Mouse (Mus musculus): ENCODE results near the gene Poldip3. TPM values are rescaled to one million over a fixed set of nuclear protein-coding genes. Genes with fewer than 3 reads are reported as not detected.
"Not testable (repeated sequence)": the region's sequence is repeated elsewhere in the genome, so short reads cannot be mapped to it uniquely, and the experiment has no call there.

Gene Poldip3
- polyA plus RNA-seq, 1 experiment from 2014 or later = 75.9 TPM

- H3K4me1 ChIP-seq (ENCODE audit: control insufficient read depth, insufficient read depth, low read length) = peaks cover 30% of the 10 kb centered on the region
- ATAC-seq (replicated peaks; ENCODE audit: extremely low read depth, insufficient read depth, low FRiP score) = no peak
Measured at GRCm38 (mm10) chr15:83145541-83145940, 3.6 kb downstream of the Poldip3 start.

GRCm38 (mm10) chr15:83142861-83143260 is 6.3 kb downstream of the Poldip3 start:
- H3K4me3 ChIP-seq (ENCODE audit: low read length) = no peak overlapping the region
- 42% methylated on average over 5 of the region's 5 CpGs for WGBS
- no peak overlapping the region for H3K9ac ChIP-seq (ENCODE audit: low read length)
- peak overlapping the region; percentile 20; the same call in 1 of the 2 replicates for H3K27ac ChIP-seq (ENCODE audit: low read length)
- no peak overlapping the region for H3K4me2 ChIP-seq (ENCODE audit: low read depth, low read length)
- H3K4me1 ChIP-seq (ENCODE audit: control insufficient read depth, insufficient read depth, low read length) = peaks cover 24% of the 10 kb centered on the region
- no peaks in the 10 kb centered on the region for H3K9me3 ChIP-seq (replicated peaks; ENCODE audit: control insufficient read depth, low read length)
- no peak for ATAC-seq (replicated peaks; ENCODE audit: extremely low read depth, insufficient read depth, low FRiP score)
- peaks cover 13% of the 10 kb centered on the region for H3K36me3 ChIP-seq (ENCODE audit: control insufficient read depth, insufficient read depth)
- H3K27me3 ChIP-seq (ENCODE audit: control insufficient read depth, insufficient read depth, low read length) = no peaks in the 10 kb centered on the region

More at GRCm38 (mm10) chr15:83145541-83145940, 3.6 kb downstream of the Poldip3 start:
- Histone ChIP-seq H3K4me2 (ENCODE audit: low read depth, low read length) (no peak overlapping the region), H3K9me3 (replicated peaks; ENCODE audit: control insufficient read depth, low read length) (no peaks in the 10 kb centered on the region), H3K9ac (ENCODE audit: low read length) (no peak overlapping the region), H3K36me3 (ENCODE audit: control insufficient read depth, insufficient read depth) (peaks cover 10% of the 10 kb centered on the region), H3K27me3 (ENCODE audit: control insufficient read depth, insufficient read depth, low read length) (no peaks in the 10 kb centered on the region), H3K4me3 (ENCODE audit: low read length) (no peak overlapping the region), H3K27ac (ENCODE audit: low read length) (no peak overlapping the region)
- 87% methylated on average over 6 of the region's 6 CpGs for WGBS

DNA sequence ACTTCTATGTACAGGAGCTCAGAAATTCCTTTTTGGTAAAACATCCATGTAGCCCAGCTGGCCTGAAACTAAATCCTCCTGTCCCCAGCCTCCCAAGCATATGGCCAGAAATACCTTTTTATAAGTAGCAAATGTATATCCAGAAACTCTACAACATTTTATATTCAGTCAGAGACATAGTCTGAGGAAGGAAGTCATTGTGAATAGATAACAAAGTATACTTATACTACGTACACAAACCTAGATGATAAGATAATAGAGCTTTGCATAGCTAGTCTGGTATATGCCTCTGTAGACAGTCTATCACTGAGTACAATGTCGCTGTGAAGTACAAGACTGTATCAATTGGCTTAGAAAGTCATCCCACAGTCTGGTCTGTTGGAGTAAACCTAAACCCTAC is 13.5 kb downstream of the Poldip3 start:
- H3K27ac ChIP-seq (ENCODE audit: low read length) = no peak overlapping the region
- no peak overlapping the region for H3K4me3 ChIP-seq (ENCODE audit: low read length)
- H3K4me2 ChIP-seq (ENCODE audit: low read depth, low read length) = no peak overlapping the region
- peaks cover 51% of the 10 kb centered on the region for H3K36me3 ChIP-seq (ENCODE audit: control insufficient read depth, insufficient read depth)
- H3K27me3 ChIP-seq (ENCODE audit: control insufficient read depth, insufficient read depth, low read length) = no peaks in the 10 kb centered on the region
- H3K9ac ChIP-seq (ENCODE audit: low read length) = no peak overlapping the region
- H3K4me1 ChIP-seq (ENCODE audit: control insufficient read depth, insufficient read depth, low read length) = peaks cover 2% of the 10 kb centered on the region; the same call in 1 of the 2 replicates
- ATAC-seq (replicated peaks; ENCODE audit: extremely low read depth, insufficient read depth, low FRiP score) = no peak
- H3K9me3 ChIP-seq (replicated peaks; ENCODE audit: control insufficient read depth, low read length) = no peaks in the 10 kb centered on the region
- 66% methylated on average over 2 of the region's 2 CpGs for WGBS

GRCm38 (mm10) chr15:83134671-83135070 is 14.5 kb downstream of the Poldip3 start:
- no peaks in the 10 kb centered on the region for H3K9me3 ChIP-seq (replicated peaks; ENCODE audit: control insufficient read depth, low read length)
- H3K4me3 ChIP-seq (ENCODE audit: low read length) = no peak overlapping the region
- H3K27ac ChIP-seq (ENCODE audit: low read length) = no peak overlapping the region
- no peak for ATAC-seq (replicated peaks; ENCODE audit: extremely low read depth, insufficient read depth, low FRiP score)
- H3K4me1 ChIP-seq (ENCODE audit: control insufficient read depth, insufficient read depth, low read length) = no peaks in the 10 kb centered on the region
- no peak overlapping the region for H3K4me2 ChIP-seq (ENCODE audit: low read depth, low read length)
- H3K27me3 ChIP-seq (ENCODE audit: control insufficient read depth, insufficient read depth, low read length) = no peaks in the 10 kb centered on the region
- H3K9ac ChIP-seq (ENCODE audit: low read length) = no peak overlapping the region
- 87% methylated on average over 6 of the region's 6 CpGs for WGBS
- H3K36me3 ChIP-seq (ENCODE audit: control insufficient read depth, insufficient read depth) = peaks cover 59% of the 10 kb centered on the region

- H3K9ac ChIP-seq (ENCODE audit: low read length) = no peak overlapping the region
- no peak for ATAC-seq (replicated peaks; ENCODE audit: extremely low read depth, insufficient read depth, low FRiP score)
- H3K4me2 ChIP-seq (ENCODE audit: low read depth, low read length) = no peak overlapping the region
- H3K27me3 ChIP-seq (ENCODE audit: control insufficient read depth, insufficient read depth, low read length) = no peaks in the 10 kb centered on the region
- WGBS = 88% methylated on average over 7 of the region's 7 CpGs
- H3K4me1 ChIP-seq (ENCODE audit: control insufficient read depth, insufficient read depth, low read length) = no peaks in the 10 kb centered on the region
- H3K9me3 ChIP-seq (replicated peaks; ENCODE audit: control insufficient read depth, low read length) = no peaks in the 10 kb centered on the region
- H3K36me3 ChIP-seq (ENCODE audit: control insufficient read depth, insufficient read depth) = peaks cover 70% of the 10 kb centered on the region
- H3K27ac ChIP-seq (ENCODE audit: low read length) = no peak overlapping the region
- H3K4me3 ChIP-seq (ENCODE audit: low read length) = no peak overlapping the region
Measured at GRCm38 (mm10) chr15:83129530-83130231, 19.5 kb downstream of the Poldip3 start.

- WGBS = 76% methylated on average over 3 of the region's 3 CpGs
- not testable (repeated sequence) for H3K9ac ChIP-seq (ENCODE audit: low read length)
Measured at GRCm38 (mm10) chr15:83127037-83127436, 22.1 kb downstream of the Poldip3 start.

DNA sequence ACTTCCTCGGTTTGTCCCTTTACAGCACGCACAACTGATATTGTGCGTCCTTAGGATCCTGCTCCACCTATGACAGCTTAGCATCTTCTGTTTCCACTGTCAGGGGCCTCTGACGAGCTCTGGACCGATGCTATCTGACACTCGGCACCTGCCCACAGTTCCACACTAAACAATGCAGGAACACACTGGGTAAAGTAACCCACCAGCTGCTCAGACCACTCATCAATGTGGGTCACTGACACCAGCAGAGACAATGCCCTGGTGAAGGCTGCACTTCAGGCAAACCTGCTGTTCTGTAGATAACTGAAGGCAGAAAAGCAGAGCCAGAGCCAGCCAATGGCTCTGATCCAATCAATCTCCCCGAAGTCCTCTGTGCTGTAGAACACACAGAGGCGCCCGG is 22.6 kb downstream of the Poldip3 start:
- H3K4me3 ChIP-seq (ENCODE audit: low read length) = no peak overlapping the region
- no peak overlapping the region for H3K4me2 ChIP-seq (ENCODE audit: low read depth, low read length)
- 88% methylated on average over 9 of the region's 9 CpGs for WGBS
- H3K27ac ChIP-seq (ENCODE audit: low read length) = no peak overlapping the region
- H3K9ac ChIP-seq (ENCODE audit: low read length) = no peak overlapping the region
- H3K27me3 ChIP-seq (ENCODE audit: control insufficient read depth, insufficient read depth, low read length) = no peaks in the 10 kb centered on the region
- no peak for ATAC-seq (replicated peaks; ENCODE audit: extremely low read depth, insufficient read depth, low FRiP score)
- peaks cover 6% of the 10 kb centered on the region for H3K4me1 ChIP-seq (ENCODE audit: control insufficient read depth, insufficient read depth, low read length)
- H3K9me3 ChIP-seq (replicated peaks; ENCODE audit: control insufficient read depth, low read length) = no peaks in the 10 kb centered on the region
- peaks cover 54% of the 10 kb centered on the region for H3K36me3 ChIP-seq (ENCODE audit: control insufficient read depth, insufficient read depth)

More at GRCm38 (mm10) chr15:83127037-83127436, 22.1 kb downstream of the Poldip3 start:
- H3K9me3 ChIP-seq (replicated peaks; ENCODE audit: control insufficient read depth, low read length); ATAC-seq (replicated peaks; ENCODE audit: extremely low read depth, insufficient read depth, low FRiP score); H3K27ac ChIP-seq (ENCODE audit: low read length); H3K4me3 ChIP-seq (ENCODE audit: low read length); H3K27me3 ChIP-seq (ENCODE audit: control insufficient read depth, insufficient read depth, low read length); H3K4me1 ChIP-seq (ENCODE audit: control insufficient read depth, insufficient read depth, low read length); H3K4me2 ChIP-seq (ENCODE audit: low read depth, low read length): not testable (repeated sequence)
- peaks cover 59% of the 10 kb centered on the region for H3K36me3 ChIP-seq (ENCODE audit: control insufficient read depth, insufficient read depth)

DNA sequence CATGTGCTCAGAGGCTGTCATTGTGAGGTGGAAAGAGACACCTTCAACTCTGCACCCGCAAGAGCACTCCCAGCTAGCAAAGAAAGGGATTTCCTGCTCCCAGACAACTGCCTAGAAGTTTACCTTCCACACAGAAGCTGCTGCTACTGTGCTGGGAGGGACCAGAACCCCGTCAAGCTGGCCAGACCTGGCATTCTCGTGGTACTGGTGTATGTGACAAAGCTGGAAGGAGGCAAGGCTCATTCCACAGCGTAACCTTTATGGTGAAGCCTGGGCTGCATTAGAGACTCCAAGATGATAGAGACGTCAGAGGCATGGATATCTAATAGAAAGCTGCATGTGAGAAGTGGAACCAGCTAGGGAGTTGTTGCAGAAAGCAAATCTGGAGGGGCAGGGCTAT is 24.6 kb downstream of the Poldip3 start:
- H3K4me1 ChIP-seq (ENCODE audit: control insufficient read depth, insufficient read depth, low read length) = peaks cover 12% of the 10 kb centered on the region
- H3K4me2 ChIP-seq (ENCODE audit: low read depth, low read length) = no peak overlapping the region
- H3K27ac ChIP-seq (ENCODE audit: low read length) = no peak overlapping the region
- no peak overlapping the region for H3K9ac ChIP-seq (ENCODE audit: low read length)
- WGBS = 61% methylated on average over 5 of the region's 5 CpGs
- no peak for ATAC-seq (replicated peaks; ENCODE audit: extremely low read depth, insufficient read depth, low FRiP score)
- H3K4me3 ChIP-seq (ENCODE audit: low read length) = no peak overlapping the region
- H3K27me3 ChIP-seq (ENCODE audit: control insufficient read depth, insufficient read depth, low read length) = no peaks in the 10 kb centered on the region
- H3K9me3 ChIP-seq (replicated peaks; ENCODE audit: control insufficient read depth, low read length) = no peaks in the 10 kb centered on the region
- peaks cover 38% of the 10 kb centered on the region for H3K36me3 ChIP-seq (ENCODE audit: control insufficient read depth, insufficient read depth)

DNA sequence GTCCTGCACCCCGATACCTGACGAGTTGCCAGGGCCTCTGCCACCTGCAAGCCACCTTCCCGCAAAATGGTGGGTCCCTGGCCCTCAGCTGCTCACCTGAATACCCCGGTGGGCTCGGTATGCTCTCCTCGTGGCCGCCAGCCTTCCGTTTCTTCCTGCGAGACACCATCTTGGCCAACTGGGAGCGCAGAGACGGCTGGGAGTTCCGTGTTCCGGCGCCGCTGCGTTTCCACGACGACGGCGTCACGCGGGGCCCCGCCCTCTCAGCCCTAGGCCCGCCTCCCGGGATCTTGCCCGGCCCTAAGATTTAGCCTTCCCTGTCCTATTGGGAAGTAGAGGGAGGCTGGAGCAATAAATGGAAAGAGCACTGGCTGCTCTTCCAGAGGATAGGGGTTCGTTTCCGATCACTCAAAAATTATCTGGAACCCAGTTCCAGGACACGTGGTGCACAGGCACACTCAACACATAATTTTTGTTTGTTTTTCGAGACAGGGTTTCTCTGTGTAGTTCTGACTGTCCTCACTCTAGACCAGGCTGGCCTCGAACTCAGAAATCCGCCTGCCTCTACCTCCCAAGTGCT is 26.5 kb downstream of the Poldip3 start, which contains the start of gene Rrp7a:
TSS of gene Rrp7a (minus strand) at position 236 of the 580 bp plus-strand sequence.
- Histone ChIP-seq H3K4me2 (ENCODE audit: low read depth, low read length) (peak within 1 kb of the TSS; percentile 87), H3K9ac (ENCODE audit: low read length) (peak within 1 kb of the TSS; percentile 86), H3K4me3 (ENCODE audit: low read length) (peak within 1 kb of the TSS; percentile 95), H3K4me1 (ENCODE audit: control insufficient read depth, insufficient read depth, low read length) (peaks cover 12% of the 10 kb centered on the region), H3K9me3 (replicated peaks; ENCODE audit: control insufficient read depth, low read length) (no peaks in the 10 kb centered on the region), H3K36me3 (ENCODE audit: control insufficient read depth, insufficient read depth) (peaks cover 35% of the 10 kb centered on the region), H3K27me3 (ENCODE audit: control insufficient read depth, insufficient read depth, low read length) (no peaks in the 10 kb centered on the region), H3K27ac (ENCODE audit: low read length) (peak within 1 kb of the TSS; percentile 76)
- 8% methylated on average over 32 of the region's 32 CpGs for WGBS
- ATAC-seq (replicated peaks; ENCODE audit: extremely low read depth, insufficient read depth, low FRiP score) = peak; percentile 91
